Mouse (Mus musculus) embryonic facial prominence, embryonic 14.5 days (tissue): Measurements from ENCODE around the gene Usp20. TPM values are rescaled to one million over a fixed set of nuclear protein-coding genes. Genes with fewer than 3 reads are reported as not detected.
A peak's percentile ranks its signal among the peaks of the same experiment; 100 is the strongest.

Experiments used
- ATAC-seq: fragments of 200-750 bp; cut with Nextera tagmentation; 2 replicates; pipeline ENCODE4 v1.8.0; 2017; ENCODE audit warnings: low read depth, moderate number of reproducible peaks, moderate TSS enrichment
- DNase-seq: peaks from one replicate; pipeline ENCODE4 v3.0.0-alpha.2; 2015; ENCODE audit warnings: low spot score
- H3K27ac ChIP-seq: fragments of 300-500 bp; sonication (generic); replicated peaks from 2 replicates; pipeline ENCODE4 v1.5.1; 2014; ENCODE audit warnings: low read depth, mild to moderate bottlenecking, low read length, moderate library complexity
- H3K27me3 ChIP-seq: fragments of 300-500 bp; sonication (generic); replicated peaks from 2 replicates; pipeline ENCODE4 v1.6.1; 2014; ENCODE audit warnings: low read length; ENCODE audit not compliant: control insufficient read depth, insufficient read depth
- H3K36me3 ChIP-seq: fragments of 300-500 bp; sonication (generic); 2 replicates; pipeline ENCODE4 v1.6.1; 2014; ENCODE audit warnings: low read length, mixed read lengths; ENCODE audit not compliant: control insufficient read depth, insufficient read depth
- H3K4me1 ChIP-seq: fragments of 300-500 bp; sonication (generic); 2 replicates; pipeline ENCODE4 v1.6.1; 2014; ENCODE audit warnings: antibody characterized with exemption, low read length; ENCODE audit not compliant: control insufficient read depth, insufficient read depth
- H3K4me2 ChIP-seq: fragments of 300-500 bp; sonication (generic); 2 replicates; pipeline ENCODE4 v1.6.1; 2014; ENCODE audit warnings: low read depth, mild to moderate bottlenecking, low read length, moderate library complexity, mixed read lengths
- H3K4me3 ChIP-seq: fragments of 300-500 bp; sonication (generic); 2 replicates; pipeline ENCODE4 v1.5.1; 2014; ENCODE audit warnings: low read depth, mild to moderate bottlenecking, low read length
- H3K9ac ChIP-seq: fragments of 300-500 bp; sonication (generic); 2 replicates; pipeline ENCODE4 v1.6.1; 2014; ENCODE audit warnings: low read depth, mild to moderate bottlenecking, low read length, moderate library complexity, mixed read lengths
- H3K9me3 ChIP-seq: fragments of 300-500 bp; sonication (generic); 2 replicates; pipeline ENCODE4 v1.6.1; 2016; ENCODE audit warnings: low read length; ENCODE audit not compliant: control insufficient read depth
- WGBS: fragments of 180-500 bp; shearing (Covaris S2); extraction: QIAGEN DNeasy Blood & Tissue Kit; methylation state at CpG from one replicate; pipeline ENCODE4 v1.1.7; 2014; 5-methylcytosine and 5-hydroxymethylcytosine counted together
- polyA plus RNA-seq: library from polyadenylated mRNA; unstranded; fragments of >200 nt; fragmentation: Nextera tagmentation; extraction: Ambion mirVana; gene quantifications from 2 replicates; pipeline ENCODE4 v1.2.1, GENCODE M21; 2014

The Usp20 gene
- polyA plus RNA-seq, 1 experiment from 2014 or later: 20.9 TPM

DNA sequence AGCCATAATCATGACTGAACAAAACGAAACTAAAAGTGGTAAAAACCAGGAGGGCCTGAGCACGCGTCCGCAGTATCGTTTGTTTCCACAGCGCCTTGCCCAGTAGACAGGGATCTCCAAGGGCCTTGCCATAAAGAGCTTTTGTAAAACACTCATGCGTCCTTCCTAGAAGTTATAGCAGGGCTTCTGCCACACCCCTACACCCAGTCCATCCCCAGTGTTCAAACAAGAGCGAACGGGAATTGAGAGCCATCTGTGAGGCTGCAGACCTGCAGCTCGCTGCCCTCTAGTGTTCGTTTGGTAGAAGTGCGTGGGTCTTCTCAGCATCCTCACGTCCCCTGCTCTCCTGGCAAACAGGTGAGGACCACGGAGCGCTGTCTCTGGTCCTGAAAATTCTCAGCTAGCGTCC, 39.5 kb upstream of the Usp20 start:
- peak; percentile 93 for DNase-seq
- Histone ChIP-seq H3K27me3 (no peaks in the 10 kb centered on the region), H3K9ac (no peak overlapping the region), H3K36me3 (no peaks in the 10 kb centered on the region), H3K4me2 (peak overlapping the region; percentile 45), H3K4me1 (no peaks in the 10 kb centered on the region), H3K27ac (no peak overlapping the region), H3K9me3 (no peaks in the 10 kb centered on the region), H3K4me3 (peak overlapping the region; percentile 30)
- peak; percentile 80 for ATAC-seq
- 27% methylated on average over 16 of the region's 16 CpGs for WGBS

DNA sequence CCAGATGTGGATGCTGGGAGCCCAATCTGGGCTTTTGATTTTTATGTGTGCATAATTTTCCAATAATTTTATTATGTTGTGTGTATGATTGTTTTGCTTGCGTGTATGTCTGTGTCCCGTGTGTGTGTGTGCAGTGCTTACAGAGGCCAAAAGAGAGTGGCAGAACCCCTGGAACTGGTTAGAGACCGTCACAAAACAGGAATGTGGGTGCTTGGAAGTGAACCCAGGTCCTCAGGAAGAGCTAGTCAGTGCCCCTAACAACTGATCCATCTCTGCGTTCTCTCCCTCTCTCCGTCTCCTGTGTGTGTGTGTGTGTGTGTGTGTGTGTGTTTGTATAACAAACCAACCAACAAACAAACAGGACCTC, 29.6 kb upstream of the Usp20 start:
- ATAC-seq: 0 out of 2 replicates have a peak, but pooled peaks have one; percentile 19

DNA sequence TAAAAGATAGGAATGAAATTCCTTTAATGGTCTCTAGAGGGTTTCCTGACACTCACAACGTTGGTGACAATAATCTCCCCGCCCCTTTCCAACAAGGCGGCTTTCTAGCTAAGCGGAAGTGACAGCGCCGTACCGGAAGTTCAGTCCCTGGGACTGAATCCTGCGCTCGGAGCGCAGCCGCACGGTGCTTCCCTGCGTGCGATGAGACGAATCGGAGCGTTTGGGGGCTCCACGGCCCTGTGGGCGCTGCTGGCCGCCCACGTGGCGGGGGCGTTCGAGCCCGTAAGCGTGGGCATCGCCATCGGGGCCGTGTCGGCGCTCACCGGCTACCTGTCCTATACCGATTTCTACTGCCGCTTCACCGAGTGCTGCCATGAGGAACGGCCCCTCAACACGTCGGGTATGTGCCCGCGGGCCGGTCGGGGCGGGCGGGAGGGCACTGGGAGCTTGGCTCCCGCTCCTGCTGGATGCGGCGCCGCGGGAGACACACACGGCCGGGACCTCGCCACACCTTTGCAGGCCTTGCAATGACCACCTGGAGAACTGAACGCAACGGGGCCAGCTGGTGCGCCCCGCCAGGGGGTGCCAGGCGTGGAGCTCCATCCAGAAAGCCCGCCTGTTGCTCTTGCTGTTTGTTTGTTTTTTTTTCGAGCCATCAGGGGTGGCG, 29.1 kb upstream of the Usp20 start, which contains the start of gene Tor1b:
Gene Tor1b, plus strand, starts transcription at position 136 of the 667 bp plus-strand sequence.
- under 1% methylated on average over 53 of the region's 60 CpGs for WGBS
- Histone ChIP-seq H3K9me3 (no peaks in the 10 kb centered on the region), H3K36me3 (peaks cover 33% of the 10 kb centered on the region), H3K27me3 (no peaks in the 10 kb centered on the region), H3K9ac (peak within 1 kb of the TSS; percentile 89), H3K27ac (peak within 1 kb of the TSS; percentile 84), H3K4me2 (peak within 1 kb of the TSS; percentile 78), H3K4me1 (peaks cover 20% of the 10 kb centered on the region), H3K4me3 (peak within 1 kb of the TSS; percentile 86)
- peak; percentile 92 for ATAC-seq
- peak; percentile 96 for DNase-seq

More for the DNA sequence above, 29.6 kb upstream of the Usp20 start:
- H3K27me3 ChIP-seq: no peaks in the 10 kb centered on the region
- WGBS: 22% methylated on average over 5 of the region's 5 CpGs
- H3K4me2 ChIP-seq: peak overlapping the region; percentile 78
- peaks cover 20% of the 10 kb centered on the region for H3K4me1 ChIP-seq
- peak overlapping the region; percentile 89 for H3K9ac ChIP-seq
- H3K9me3 ChIP-seq: no peaks in the 10 kb centered on the region
- peak overlapping the region; percentile 86 for H3K4me3 ChIP-seq
- H3K27ac ChIP-seq: peak overlapping the region; percentile 84
- peaks cover 28% of the 10 kb centered on the region for H3K36me3 ChIP-seq
- DNase-seq: no peak

DNA sequence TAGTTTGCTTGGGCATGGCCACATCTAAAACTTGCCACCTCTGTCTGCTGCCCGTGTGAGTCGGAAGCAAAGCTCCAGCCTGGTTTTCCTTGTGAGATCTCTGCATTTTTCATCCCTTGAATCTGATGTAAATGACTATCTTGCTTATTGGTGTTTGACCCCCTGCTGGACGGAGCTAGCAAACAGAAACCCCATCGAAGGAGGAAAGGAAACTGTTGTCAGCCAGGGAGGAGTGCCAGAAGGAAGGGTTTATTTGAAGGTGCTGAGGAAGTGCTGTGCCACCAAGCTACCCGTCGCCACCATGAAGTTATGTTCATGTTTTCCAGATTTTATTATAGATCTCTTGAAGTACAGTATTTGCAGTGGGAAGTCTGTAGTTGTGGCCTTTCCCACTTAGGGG, 27.3 kb upstream of the Usp20 start:
- Histone ChIP-seq H3K36me3 (peaks cover 51% of the 10 kb centered on the region), H3K9me3 (no peaks in the 10 kb centered on the region), H3K4me1 (peaks cover 20% of the 10 kb centered on the region), H3K4me3 (no peak overlapping the region), H3K27ac (no peak overlapping the region), H3K27me3 (no peaks in the 10 kb centered on the region), H3K4me2 (peak overlapping the region; percentile 78), H3K9ac (peak overlapping the region; percentile 89)
- ATAC-seq: no peak
- 63% methylated on average over 6 of the region's 6 CpGs for WGBS
- DNase-seq: no peak

DNA sequence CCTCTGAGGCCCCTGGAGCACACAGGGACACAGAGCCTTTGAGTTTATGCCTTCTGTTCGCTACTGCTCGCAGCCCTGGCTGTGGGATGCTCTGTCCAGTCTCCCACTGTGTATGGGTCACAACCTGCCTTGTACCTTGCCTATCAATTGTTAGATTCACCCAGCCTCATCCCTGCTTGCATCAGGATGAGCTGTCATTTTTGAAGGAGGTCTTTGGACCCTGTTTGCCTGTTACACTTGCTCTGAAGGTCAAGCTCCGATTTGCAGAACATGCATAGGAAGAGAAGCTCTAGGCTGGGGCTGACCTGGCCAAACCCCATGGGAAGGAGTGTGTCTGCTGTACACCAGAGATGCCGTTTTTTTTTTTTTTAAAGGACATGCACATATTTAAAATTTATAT, 24.6 kb upstream of the Usp20 start:
- peaks cover 76% of the 10 kb centered on the region for H3K36me3 ChIP-seq
- H3K4me1 ChIP-seq: peaks cover 17% of the 10 kb centered on the region
- no peak overlapping the region for H3K9ac ChIP-seq
- DNase-seq: no peak
- no peak for ATAC-seq
- H3K9me3 ChIP-seq: no peaks in the 10 kb centered on the region
- 88% methylated on average over 4 of the region's 4 CpGs for WGBS
- no peaks in the 10 kb centered on the region for H3K27me3 ChIP-seq
- no peak overlapping the region for H3K4me2 ChIP-seq
- no peak overlapping the region for H3K4me3 ChIP-seq
- H3K27ac ChIP-seq: no peak overlapping the region

DNA sequence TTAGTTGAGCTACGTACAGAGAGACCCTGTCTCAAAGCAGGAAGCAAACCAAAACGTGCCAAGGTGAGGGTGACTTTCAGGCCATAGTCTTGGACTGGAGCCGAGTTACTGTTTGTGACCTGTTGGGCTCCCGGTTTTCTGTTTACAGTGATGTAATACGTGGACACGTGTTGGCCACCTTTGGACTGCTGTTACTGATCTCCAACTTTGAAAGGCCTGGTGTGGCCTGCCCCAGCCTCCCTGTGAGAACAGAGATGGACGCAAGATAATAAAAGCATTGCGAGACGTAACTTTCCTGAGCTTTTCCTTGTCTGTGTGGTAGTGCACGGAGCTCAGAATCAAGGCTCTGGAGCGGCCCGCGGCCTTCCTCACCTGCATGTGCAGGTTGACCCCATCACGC, 23.4 kb upstream of the Usp20 start:
- H3K4me1 ChIP-seq: peaks cover 14% of the 10 kb centered on the region
- DNase-seq (no peak), ATAC-seq (no peak)
- peaks cover 89% of the 10 kb centered on the region for H3K36me3 ChIP-seq
- H3K9ac ChIP-seq: no peak overlapping the region
- no peaks in the 10 kb centered on the region for H3K9me3 ChIP-seq
- H3K4me3 ChIP-seq: no peak overlapping the region
- 92% methylated on average over 14 of the region's 14 CpGs for WGBS
- H3K27ac ChIP-seq: no peak overlapping the region
- H3K4me2 ChIP-seq: no peak overlapping the region
- H3K27me3 ChIP-seq: no peaks in the 10 kb centered on the region

DNA sequence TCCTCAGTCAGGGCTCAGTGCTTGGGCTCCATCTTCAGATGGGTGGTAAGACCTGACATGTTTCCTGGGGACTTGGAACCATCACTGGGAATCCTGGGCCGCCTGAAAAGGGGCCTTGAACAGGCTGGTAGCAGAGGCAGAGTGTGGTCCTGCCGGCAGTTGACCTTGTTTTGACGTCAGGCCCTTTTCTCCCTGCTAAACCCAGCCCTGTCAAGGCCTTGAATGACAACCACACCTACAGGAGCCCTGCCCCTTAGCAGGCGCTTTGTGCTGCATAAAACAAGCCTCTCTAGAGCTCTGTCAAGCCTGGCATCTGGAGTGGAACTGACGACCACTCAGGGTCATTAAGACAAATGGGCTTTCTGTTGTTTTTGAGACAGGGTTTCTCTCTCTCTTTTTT, 22.2 kb upstream of the Usp20 start:
- H3K4me2 ChIP-seq: no peak overlapping the region
- H3K9ac ChIP-seq: no peak overlapping the region
- H3K36me3 ChIP-seq: peaks cover 98% of the 10 kb centered on the region
- peaks cover 3% of the 10 kb centered on the region; the same call in 1 of the 2 replicates for H3K4me1 ChIP-seq
- no peaks in the 10 kb centered on the region for H3K9me3 ChIP-seq
- WGBS: 55% methylated on average over 5 of the region's 5 CpGs
- ATAC-seq: no peak
- H3K27me3 ChIP-seq: no peaks in the 10 kb centered on the region
- H3K4me3 ChIP-seq: no peak overlapping the region
- H3K27ac ChIP-seq: no peak overlapping the region
- no peak for DNase-seq

DNA sequence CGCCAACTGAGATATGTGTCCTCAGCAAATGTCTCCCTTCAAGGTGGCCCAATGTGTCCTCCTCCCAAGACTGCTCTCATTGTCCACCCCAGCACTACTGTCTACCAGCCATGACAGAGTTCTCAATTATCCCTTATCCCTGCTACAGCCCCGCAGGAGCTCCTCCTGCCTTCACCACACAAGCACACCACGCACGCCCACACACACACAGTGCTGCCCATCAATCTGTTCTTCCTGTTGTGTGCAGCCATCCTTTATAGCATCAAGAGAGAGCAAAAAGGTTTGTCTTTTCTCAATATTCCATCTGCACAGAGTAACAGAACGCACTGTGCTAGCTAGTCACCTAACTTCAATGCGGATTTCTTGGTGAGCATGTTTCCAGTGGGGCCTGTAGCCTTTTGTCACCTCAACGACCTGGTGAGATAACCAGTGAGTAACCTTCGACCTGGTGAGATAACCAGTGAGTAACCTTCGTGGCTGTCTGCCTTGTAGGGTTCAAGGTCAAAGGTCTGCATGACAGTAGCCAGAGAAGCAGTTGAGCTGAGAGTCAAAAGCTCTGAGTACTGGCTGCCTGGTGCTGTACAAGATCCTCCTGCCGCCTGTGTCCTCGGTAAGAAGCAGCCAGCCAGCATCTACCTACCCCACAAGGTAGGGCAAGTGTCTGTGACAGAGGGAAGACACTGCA, 19.4 kb upstream of the Usp20 start:
- Histone ChIP-seq H3K36me3 (peaks cover 73% of the 10 kb centered on the region), H3K4me2 (no peak overlapping the region), H3K4me3 (no peak overlapping the region), H3K27ac (no peak overlapping the region), H3K9me3 (no peaks in the 10 kb centered on the region), H3K4me1 (peaks cover 10% of the 10 kb centered on the region), H3K9ac (no peak overlapping the region), H3K27me3 (no peaks in the 10 kb centered on the region)
- no peak for ATAC-seq
- no peak for DNase-seq
- 86% methylated on average over 11 of the region's 11 CpGs for WGBS
